Mouse (Mus musculus): Measurements from ENCODE around the gene Tmem220. TPM values are rescaled to one million over a fixed set of nuclear protein-coding genes. Genes with fewer than 3 reads are reported as not detected.
"Not testable (repeated sequence)": the region's sequence is repeated elsewhere in the genome, so short reads cannot be mapped to it uniquely, and the experiment has no call there.

Tmem220 gene
- polyA plus RNA-seq, 1 experiment = 0.93 TPM

GRCm38 (mm10) chr11:67020948-67021347 lies 4.0 kb upstream of the Tmem220 start:
- DNase-seq (ENCODE audit: low read depth) = peak; percentile 80
- TF ChIP-seq POLR2A (IDR thresholded peaks at IDR 0.05; ENCODE audit: borderline replicate concordance, extremely low read depth, insufficient read depth, insufficient read length, poor library complexity, severe bottlenecking) (no peak), CTCF (IDR thresholded peaks at IDR 0.05; ENCODE audit: borderline replicate concordance, extremely low read depth, insufficient read depth, insufficient read length) (peak; percentile 80)

- TF ChIP-seq POLR2A (IDR thresholded peaks at IDR 0.05; ENCODE audit: borderline replicate concordance, extremely low read depth, insufficient read depth, insufficient read length, poor library complexity, severe bottlenecking) = no peak
- TF ChIP-seq CTCF (IDR thresholded peaks at IDR 0.05; ENCODE audit: borderline replicate concordance, extremely low read depth, insufficient read depth, insufficient read length) = peak; percentile 21; the same call in 1 of the 2 replicates
- no peak for DNase-seq (ENCODE audit: low read depth)
Observed at GRCm38 (mm10) chr11:67022354-67023115, 2.4 kb upstream of the Tmem220 start.

- DNase-seq (ENCODE audit: low read depth) = not testable (repeated sequence)
Observed at GRCm38 (mm10) chr11:67023191-67023590, 1.8 kb upstream of the Tmem220 start.

- DNase-seq (ENCODE audit: low read depth) = peak; percentile 46
Observed at GRCm38 (mm10) chr11:67023802-67024340, 1.1 kb upstream of the Tmem220 start.

GRCm38 (mm10) chr11:67030904-67031602 lies 6.1 kb downstream of the Tmem220 start:
- no peak for TF ChIP-seq CTCF (IDR thresholded peaks at IDR 0.05; ENCODE audit: borderline replicate concordance, extremely low read depth, insufficient read depth, insufficient read length)
- TF ChIP-seq POLR2A (IDR thresholded peaks at IDR 0.05; ENCODE audit: borderline replicate concordance, extremely low read depth, insufficient read depth, insufficient read length, poor library complexity, severe bottlenecking) = no peak
- DNase-seq (ENCODE audit: low read depth) = no peak

More at GRCm38 (mm10) chr11:67023802-67024340, 1.1 kb upstream of the Tmem220 start:
- no peak for TF ChIP-seq CTCF (IDR thresholded peaks at IDR 0.05; ENCODE audit: borderline replicate concordance, extremely low read depth, insufficient read depth, insufficient read length)
- TF ChIP-seq POLR2A (IDR thresholded peaks at IDR 0.05; ENCODE audit: borderline replicate concordance, extremely low read depth, insufficient read depth, insufficient read length, poor library complexity, severe bottlenecking) = no peak

- DNase-seq (ENCODE audit: low read depth) = no peak
- TF ChIP-seq CTCF (IDR thresholded peaks at IDR 0.05; ENCODE audit: borderline replicate concordance, extremely low read depth, insufficient read depth, insufficient read length) (no peak), POLR2A (IDR thresholded peaks at IDR 0.05; ENCODE audit: borderline replicate concordance, extremely low read depth, insufficient read depth, insufficient read length, poor library complexity, severe bottlenecking) (no peak)
Observed at GRCm38 (mm10) chr11:67031603-67031915, 6.6 kb downstream of the Tmem220 start.

GRCm38 (mm10) chr11:67034775-67035485 lies 10.0 kb downstream of the Tmem220 start:
- TF ChIP-seq POLR2A (IDR thresholded peaks at IDR 0.05; ENCODE audit: borderline replicate concordance, extremely low read depth, insufficient read depth, insufficient read length, poor library complexity, severe bottlenecking) (no peak), CTCF (IDR thresholded peaks at IDR 0.05; ENCODE audit: borderline replicate concordance, extremely low read depth, insufficient read depth, insufficient read length) (no peak)
- DNase-seq (ENCODE audit: low read depth) = no peak

GRCm38 (mm10) chr11:67036229-67036628 lies 11.3 kb downstream of the Tmem220 start:
- no peak for DNase-seq (ENCODE audit: low read depth)
- no peak for TF ChIP-seq POLR2A (IDR thresholded peaks at IDR 0.05; ENCODE audit: borderline replicate concordance, extremely low read depth, insufficient read depth, insufficient read length, poor library complexity, severe bottlenecking)
- no peak for TF ChIP-seq CTCF (IDR thresholded peaks at IDR 0.05; ENCODE audit: borderline replicate concordance, extremely low read depth, insufficient read depth, insufficient read length)

- TF ChIP-seq POLR2A (IDR thresholded peaks at IDR 0.05; ENCODE audit: borderline replicate concordance, extremely low read depth, insufficient read depth, insufficient read length, poor library complexity, severe bottlenecking) = no peak
- no peak for TF ChIP-seq CTCF (IDR thresholded peaks at IDR 0.05; ENCODE audit: borderline replicate concordance, extremely low read depth, insufficient read depth, insufficient read length)
- no peak for DNase-seq (ENCODE audit: low read depth)
Observed at GRCm38 (mm10) chr11:67036892-67037291, 11.9 kb downstream of the Tmem220 start.

- peak; percentile 23; the same call in 1 of the 2 replicates for TF ChIP-seq CTCF (IDR thresholded peaks at IDR 0.05; ENCODE audit: borderline replicate concordance, extremely low read depth, insufficient read depth, insufficient read length)
- TF ChIP-seq POLR2A (IDR thresholded peaks at IDR 0.05; ENCODE audit: borderline replicate concordance, extremely low read depth, insufficient read depth, insufficient read length, poor library complexity, severe bottlenecking) = no peak
- DNase-seq (ENCODE audit: low read depth) = no peak
Observed at GRCm38 (mm10) chr11:67039799-67040198, 14.8 kb downstream of the Tmem220 start.

GRCm38 (mm10) chr11:67040483-67040882 lies 15.5 kb downstream of the Tmem220 start:
- TF ChIP-seq CTCF (IDR thresholded peaks at IDR 0.05; ENCODE audit: borderline replicate concordance, extremely low read depth, insufficient read depth, insufficient read length) (no peak), POLR2A (IDR thresholded peaks at IDR 0.05; ENCODE audit: borderline replicate concordance, extremely low read depth, insufficient read depth, insufficient read length, poor library complexity, severe bottlenecking) (no peak)
- DNase-seq (ENCODE audit: low read depth) = no peak
